Mouse (Mus musculus): Measurements from ENCODE around the gene Tcaf3. TPM values are rescaled to one million over a fixed set of nuclear protein-coding genes. Genes with fewer than 3 reads are reported as not detected.
A peak's percentile ranks its signal among the peaks of the same experiment; 100 is the strongest.

The Tcaf3 gene
- total and polyA plus RNA-seq, 2 experiments from 2014 or later: not detected

GRCm38 (mm10) chr6:42593138-42593882 lies 4.2 kb downstream of the Tcaf3 start:
- no peaks in the 10 kb centered on the region for H3K36me3 ChIP-seq (ENCODE audit: insufficient read depth)
- no peak overlapping the region for H3K9ac ChIP-seq
- no peaks in the 10 kb centered on the region for H3K27me3 ChIP-seq (ENCODE audit: insufficient read depth, low read length)
- TF ChIP-seq CTCF (IDR thresholded peaks at IDR 0.05; ENCODE audit: low read depth): no peak
- H3K9me3 ChIP-seq (ENCODE audit: low read length): no peaks in the 10 kb centered on the region
- H3K4me1 ChIP-seq (ENCODE audit: insufficient read depth): no peaks in the 10 kb centered on the region
- no peak overlapping the region for H3K4me2 ChIP-seq (ENCODE audit: low read depth)
- WGBS: 56% methylated on average over 17 of the region's 17 CpGs
- no peak overlapping the region for H3K27ac ChIP-seq (ENCODE audit: low read depth, low read length)
- DNase-seq (no peak), ATAC-seq (no peak)
- H3K4me3 ChIP-seq (ENCODE audit: low read depth, low read length): no peak overlapping the region

GRCm38 (mm10) chr6:42586569-42586968 lies 10.9 kb downstream of the Tcaf3 start:
- Histone ChIP-seq H3K9ac (no peak overlapping the region), H3K4me3 (ENCODE audit: low read depth, low read length) (no peak overlapping the region), H3K9me3 (ENCODE audit: low read length) (no peaks in the 10 kb centered on the region), H3K4me1 (ENCODE audit: insufficient read depth) (no peaks in the 10 kb centered on the region), H3K36me3 (ENCODE audit: insufficient read depth) (no peaks in the 10 kb centered on the region), H3K27me3 (ENCODE audit: insufficient read depth, low read length) (no peaks in the 10 kb centered on the region), H3K27ac (ENCODE audit: low read depth, low read length) (no peak overlapping the region), H3K4me2 (ENCODE audit: low read depth) (no peak overlapping the region)
- 83% methylated on average over 5 of the region's 5 CpGs for WGBS
- ATAC-seq: no peak
- no peak for DNase-seq
- TF ChIP-seq CTCF (IDR thresholded peaks at IDR 0.05; ENCODE audit: low read depth): 0 out of 2 replicates have a peak, but pooled peaks have one; percentile 12

- DNase-seq (peak; percentile 64), ATAC-seq (peak; percentile 29; the same call in 1 of the 2 replicates)
- no peaks in the 10 kb centered on the region for H3K36me3 ChIP-seq (ENCODE audit: insufficient read depth)
- no peaks in the 10 kb centered on the region for H3K4me1 ChIP-seq (ENCODE audit: insufficient read depth)
- no peak overlapping the region for H3K9ac ChIP-seq
- no peaks in the 10 kb centered on the region for H3K9me3 ChIP-seq (ENCODE audit: low read length)
- H3K27me3 ChIP-seq (ENCODE audit: insufficient read depth, low read length): no peaks in the 10 kb centered on the region
- WGBS: 2% methylated on average over 7 of the region's 7 CpGs
- no peak overlapping the region for H3K4me2 ChIP-seq (ENCODE audit: low read depth)
- H3K4me3 ChIP-seq (ENCODE audit: low read depth, low read length): no peak overlapping the region
- H3K27ac ChIP-seq (ENCODE audit: low read depth, low read length): no peak overlapping the region
- TF ChIP-seq CTCF (IDR thresholded peaks at IDR 0.05; ENCODE audit: low read depth): peak; percentile 59
Measured at GRCm38 (mm10) chr6:42583488-42583872, 14.0 kb downstream of the Tcaf3 start.

- no peak for TF ChIP-seq CTCF (IDR thresholded peaks at IDR 0.05; ENCODE audit: low read depth)
- DNase-seq (no peak), ATAC-seq (no peak)
- Histone ChIP-seq H3K4me3 (ENCODE audit: low read depth, low read length) (no peak overlapping the region), H3K9me3 (ENCODE audit: low read length) (no peaks in the 10 kb centered on the region), H3K4me1 (ENCODE audit: insufficient read depth) (no peaks in the 10 kb centered on the region), H3K36me3 (ENCODE audit: insufficient read depth) (no peaks in the 10 kb centered on the region), H3K9ac (no peak overlapping the region), H3K27ac (ENCODE audit: low read depth, low read length) (no peak overlapping the region), H3K27me3 (ENCODE audit: insufficient read depth, low read length) (no peaks in the 10 kb centered on the region), H3K4me2 (ENCODE audit: low read depth) (no peak overlapping the region)
- WGBS: 68% methylated on average over 9 of the region's 9 CpGs
Measured at GRCm38 (mm10) chr6:42582741-42583487, 14.6 kb downstream of the Tcaf3 start.

- H3K36me3 ChIP-seq (ENCODE audit: insufficient read depth): no peaks in the 10 kb centered on the region
- no peak for ATAC-seq
- WGBS: 86% methylated on average over 4 of the region's 4 CpGs
Measured at GRCm38 (mm10) chr6:42578678-42579077, 18.8 kb downstream of the Tcaf3 start.

GRCm38 (mm10) chr6:42577433-42577832 lies 20.1 kb downstream of the Tcaf3 start:
- no peak for ATAC-seq
- no peak overlapping the region for H3K4me3 ChIP-seq (ENCODE audit: low read depth, low read length)
- H3K9me3 ChIP-seq (ENCODE audit: low read length): no peaks in the 10 kb centered on the region
- 98% methylated on average over 2 of the region's 2 CpGs for WGBS
- H3K9ac ChIP-seq: no peak overlapping the region
- no peaks in the 10 kb centered on the region for H3K27me3 ChIP-seq (ENCODE audit: insufficient read depth, low read length)
- DNase-seq: no peak
- no peaks in the 10 kb centered on the region for H3K4me1 ChIP-seq (ENCODE audit: insufficient read depth)
- H3K27ac ChIP-seq (ENCODE audit: low read depth, low read length): no peak overlapping the region
- no peak overlapping the region for H3K4me2 ChIP-seq (ENCODE audit: low read depth)
- no peaks in the 10 kb centered on the region for H3K36me3 ChIP-seq (ENCODE audit: insufficient read depth)
- no peak for TF ChIP-seq CTCF (IDR thresholded peaks at IDR 0.05; ENCODE audit: low read depth)

More at GRCm38 (mm10) chr6:42578678-42579077, 18.8 kb downstream of the Tcaf3 start:
- Histone ChIP-seq H3K9ac (no peak overlapping the region), H3K27me3 (ENCODE audit: insufficient read depth, low read length) (no peaks in the 10 kb centered on the region), H3K4me3 (ENCODE audit: low read depth, low read length) (no peak overlapping the region), H3K4me1 (ENCODE audit: insufficient read depth) (no peaks in the 10 kb centered on the region), H3K9me3 (ENCODE audit: low read length) (no peaks in the 10 kb centered on the region), H3K4me2 (ENCODE audit: low read depth) (no peak overlapping the region), H3K27ac (ENCODE audit: low read depth, low read length) (no peak overlapping the region)
- DNase-seq: no peak
- no peak for TF ChIP-seq CTCF (IDR thresholded peaks at IDR 0.05; ENCODE audit: low read depth)

GRCm38 (mm10) chr6:42568205-42568604 lies 29.3 kb downstream of the Tcaf3 start:
- no peak for TF ChIP-seq CTCF (IDR thresholded peaks at IDR 0.05; ENCODE audit: low read depth)
- WGBS: 78% methylated on average over 2 of the region's 2 CpGs
- no peaks in the 10 kb centered on the region for H3K9me3 ChIP-seq (ENCODE audit: low read length)
- no peak overlapping the region for H3K27ac ChIP-seq (ENCODE audit: low read depth, low read length)
- H3K27me3 ChIP-seq (ENCODE audit: insufficient read depth, low read length): no peaks in the 10 kb centered on the region
- no peaks in the 10 kb centered on the region for H3K36me3 ChIP-seq (ENCODE audit: insufficient read depth)
- H3K4me2 ChIP-seq (ENCODE audit: low read depth): no peak overlapping the region
- DNase-seq (no peak), ATAC-seq (no peak)
- no peaks in the 10 kb centered on the region for H3K4me1 ChIP-seq (ENCODE audit: insufficient read depth)
- H3K9ac ChIP-seq: no peak overlapping the region
- H3K4me3 ChIP-seq (ENCODE audit: low read depth, low read length): no peak overlapping the region

Measured in forebrain, postnatal 0 days (tissue).